Mouse (Mus musculus) ES-E14 (cell line): ENCODE measurements around the gene Krit1.

Source experiments
- MAFK ChIP-seq: IDR thresholded peaks from 2 replicates; pipeline ENCODE4 v1.6.1; 2014; ENCODE audit warnings: mild to moderate bottlenecking, low read depth, low read length, inconsistent platforms; ENCODE audit not compliant: insufficient read depth
- ZC3H11A ChIP-seq: IDR thresholded peaks from 2 replicates; pipeline ENCODE4 v1.6.1; 2012; ENCODE audit warnings: low read depth, mild to moderate bottlenecking, inconsistent platforms, low read length, borderline replicate concordance
- ZNF384 ChIP-seq: IDR thresholded peaks from 2 replicates; pipeline ENCODE4 v1.6.1; 2012; ENCODE audit warnings: low read depth, low read length, inconsistent platforms

GRCm38 (mm10) chr5:3845026-3845425 lies 42.0 kb downstream of the Krit1 start, which contains the start of gene Lrrd1:
- TF ChIP-seq ZNF384: no peak
- TF ChIP-seq MAFK: no peak
- TF ChIP-seq ZC3H11A: no peak
